Mouse (Mus musculus) kidney, adult 8-10 months (tissue): ENCODE measurements around the gene Ago1.

Source experiments
- DNase-seq, 2 experiments: peaks; one replicate each; pipeline ENCODE4 v3.0.0; 2022

The Ago1 gene

GRCm38 (mm10) chr4:126468285-126468901 is at the start of gene Ago1:
Gene Ago1 (minus strand): TSS chr4:126468583.
- peak; percentile 92 to 94 for DNase-seq

DNA sequence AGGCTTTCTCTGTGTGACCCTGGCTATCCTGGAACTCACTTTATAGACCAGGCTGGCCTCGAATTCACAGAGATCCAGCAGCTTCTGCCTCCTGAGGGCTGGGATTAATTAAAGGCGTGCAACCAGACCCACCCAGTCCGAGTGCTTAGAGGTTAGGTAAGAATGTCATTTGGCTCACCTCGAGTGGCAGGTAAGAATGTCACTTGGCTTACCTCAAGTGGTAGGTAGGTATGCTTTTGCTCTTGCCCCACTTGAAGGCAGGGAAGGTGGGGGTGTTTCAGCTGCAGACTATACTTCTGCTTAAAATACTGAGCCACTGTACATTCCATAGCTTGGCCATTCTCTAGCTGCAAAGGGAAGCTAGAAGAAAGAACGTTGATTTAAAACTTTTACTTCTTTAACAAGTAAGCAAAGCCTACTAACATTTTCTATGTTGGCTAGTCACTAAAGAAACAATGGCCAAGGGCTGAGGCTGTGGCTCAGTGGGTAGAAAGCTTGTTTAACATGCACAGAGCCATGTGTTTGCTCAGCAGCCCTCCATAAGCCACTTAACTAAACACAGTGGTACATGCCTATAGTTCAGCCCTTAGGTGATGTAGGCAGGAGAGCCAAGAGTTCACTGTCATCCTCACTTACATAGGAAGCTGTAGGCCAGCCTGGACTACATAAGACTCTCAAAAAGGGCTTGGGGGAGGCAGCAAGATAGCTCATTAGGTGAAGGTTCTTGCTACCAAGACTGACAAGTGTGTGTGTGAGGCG is 44.1 kb upstream of the Ago1 start:
- DNase-seq, result no peak

- DNase-seq, result no peak
Measured at GRCm38 (mm10) chr4:126511013-126511412, 42.6 kb upstream of the Ago1 start.

DNA sequence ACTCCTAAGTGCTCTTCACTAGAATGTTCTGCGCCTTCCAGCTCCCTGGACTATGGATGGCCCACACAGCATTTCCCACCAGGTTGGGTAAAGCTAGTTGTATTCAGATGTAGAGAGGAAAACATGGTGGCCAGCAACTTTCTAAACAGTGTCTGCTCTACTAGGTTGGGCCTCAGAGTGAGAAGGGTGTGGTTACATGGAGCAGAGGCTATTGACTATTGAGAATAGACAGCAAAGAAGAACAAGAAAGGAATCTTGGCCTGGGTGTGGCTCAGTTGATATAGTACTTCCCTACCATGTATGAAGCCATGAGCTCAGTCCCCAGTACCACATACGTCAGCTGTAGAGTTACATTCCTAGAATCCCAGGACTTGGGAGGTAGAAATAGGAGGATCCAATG is 40.7 kb upstream of the Ago1 start:
- no peak for DNase-seq

DNA sequence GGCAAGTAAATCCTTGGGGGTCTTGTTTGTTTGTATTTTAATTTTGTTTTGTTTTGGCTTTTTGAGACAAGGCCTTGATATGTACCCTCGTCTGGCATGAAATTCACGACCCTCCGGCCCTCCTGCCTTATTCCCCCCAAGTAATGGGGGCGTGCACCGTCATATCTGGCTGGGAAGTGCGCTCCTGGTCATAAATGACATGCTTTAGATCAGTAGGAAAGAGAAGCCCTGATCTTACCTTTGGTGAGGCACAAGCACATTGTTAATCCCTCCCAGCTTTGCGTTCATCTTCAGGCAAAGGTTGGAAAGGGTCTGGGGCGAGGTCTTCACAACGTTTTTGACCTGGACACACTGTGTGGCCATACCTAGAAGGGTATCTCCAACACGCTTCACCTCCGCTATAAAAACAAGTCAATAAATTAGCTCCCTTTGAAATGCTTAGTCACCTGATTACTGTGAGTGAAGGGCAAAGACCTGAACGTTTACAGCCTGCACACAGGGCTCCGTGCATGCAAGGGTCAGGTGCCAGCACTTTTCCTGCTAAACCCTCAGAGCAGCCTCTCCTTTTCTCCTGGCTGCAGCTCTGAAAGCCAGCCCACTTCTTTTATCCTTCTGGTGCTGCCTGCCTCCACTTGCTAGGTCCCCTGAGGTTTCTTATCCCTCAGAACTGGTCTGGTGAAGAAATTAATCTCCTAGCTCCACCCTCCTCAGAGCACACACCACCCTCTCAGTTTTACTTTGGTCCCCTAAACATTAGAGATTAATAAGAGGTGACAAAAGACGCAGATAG is 39.9 kb upstream of the Ago1 start:
- no peak for DNase-seq

- no peak for DNase-seq
Measured at GRCm38 (mm10) chr4:126502977-126503309, 34.6 kb upstream of the Ago1 start.

DNA sequence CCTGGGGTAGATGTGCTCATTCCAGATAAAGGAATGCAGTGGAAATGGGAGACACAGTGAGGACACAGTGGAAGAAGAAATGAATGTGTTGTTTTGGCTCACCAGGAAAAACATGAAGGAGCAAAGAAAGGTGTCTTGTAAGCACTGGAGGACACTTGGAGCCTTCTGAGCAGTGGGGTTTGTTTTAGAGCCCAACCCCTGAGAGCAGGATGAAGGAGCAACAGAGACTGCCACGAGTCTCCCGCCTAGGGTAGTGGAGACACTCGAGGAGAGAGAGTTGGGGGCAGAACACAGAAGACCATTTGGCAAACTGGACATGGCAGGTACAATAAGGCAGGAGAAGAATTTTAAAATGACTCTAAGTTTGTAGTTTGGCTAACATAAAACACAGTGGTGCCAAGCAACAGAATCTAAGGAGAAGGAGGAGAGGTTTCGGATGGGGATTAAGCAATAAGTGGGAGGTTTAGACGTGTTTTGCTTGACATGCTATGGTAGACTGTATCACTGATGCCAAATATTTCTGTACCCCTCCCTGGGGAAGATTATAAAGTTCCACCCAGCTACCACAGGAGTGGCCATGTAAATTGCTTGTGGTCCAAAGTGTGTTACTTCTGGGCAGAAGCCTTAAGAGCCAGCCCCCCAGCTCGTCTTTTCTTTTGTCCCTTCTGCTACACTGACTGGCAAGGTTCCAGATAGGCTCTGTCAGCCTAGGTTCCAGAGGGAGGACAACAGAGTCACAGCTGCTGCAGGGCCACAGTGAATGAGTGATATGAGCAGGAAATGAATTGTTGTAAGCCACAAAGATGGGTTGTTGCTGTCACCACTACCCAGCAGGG is 34.0 kb upstream of the Ago1 start:
- no peak for DNase-seq

DNA sequence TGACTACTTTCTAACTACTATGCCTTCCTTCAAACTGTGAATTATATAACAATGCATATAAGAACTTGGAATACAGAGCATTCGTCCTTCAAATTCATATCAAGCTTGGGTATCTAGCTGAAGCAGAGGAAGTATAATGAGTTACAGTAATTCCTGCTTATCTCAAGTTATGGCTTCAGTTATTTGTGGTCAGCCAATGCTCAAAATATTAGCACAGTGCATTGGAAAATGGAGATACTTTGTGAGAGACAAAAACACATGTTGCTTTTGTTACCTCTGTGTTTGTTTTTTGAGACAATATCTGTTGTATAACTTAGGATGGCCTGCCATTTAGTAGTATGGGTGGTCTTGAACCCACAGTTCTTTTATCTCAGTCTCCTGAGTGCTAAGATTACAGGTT is 30.2 kb upstream of the Ago1 start:
- no peak for DNase-seq

DNA sequence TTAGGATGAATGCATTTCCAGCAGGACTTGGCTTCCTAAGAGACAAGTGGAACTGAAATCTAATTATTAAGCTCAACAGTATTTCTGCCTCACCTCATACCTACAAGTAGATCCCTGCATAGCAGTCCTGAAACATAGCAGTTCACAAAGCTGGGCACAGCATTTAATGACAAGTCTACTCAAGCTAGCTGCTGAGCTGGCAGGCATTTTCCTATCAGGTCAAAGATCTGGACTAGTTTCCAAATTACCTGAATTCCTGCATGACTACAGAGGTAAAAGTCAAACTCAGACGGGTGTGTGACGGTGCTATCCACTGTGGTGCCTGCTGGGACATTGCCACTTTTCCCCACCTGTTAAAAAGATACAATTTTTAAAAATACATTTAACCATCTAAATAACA is 28.6 kb upstream of the Ago1 start:
- peak in 1 of 2 experiments; percentile 43 for DNase-seq

DNA sequence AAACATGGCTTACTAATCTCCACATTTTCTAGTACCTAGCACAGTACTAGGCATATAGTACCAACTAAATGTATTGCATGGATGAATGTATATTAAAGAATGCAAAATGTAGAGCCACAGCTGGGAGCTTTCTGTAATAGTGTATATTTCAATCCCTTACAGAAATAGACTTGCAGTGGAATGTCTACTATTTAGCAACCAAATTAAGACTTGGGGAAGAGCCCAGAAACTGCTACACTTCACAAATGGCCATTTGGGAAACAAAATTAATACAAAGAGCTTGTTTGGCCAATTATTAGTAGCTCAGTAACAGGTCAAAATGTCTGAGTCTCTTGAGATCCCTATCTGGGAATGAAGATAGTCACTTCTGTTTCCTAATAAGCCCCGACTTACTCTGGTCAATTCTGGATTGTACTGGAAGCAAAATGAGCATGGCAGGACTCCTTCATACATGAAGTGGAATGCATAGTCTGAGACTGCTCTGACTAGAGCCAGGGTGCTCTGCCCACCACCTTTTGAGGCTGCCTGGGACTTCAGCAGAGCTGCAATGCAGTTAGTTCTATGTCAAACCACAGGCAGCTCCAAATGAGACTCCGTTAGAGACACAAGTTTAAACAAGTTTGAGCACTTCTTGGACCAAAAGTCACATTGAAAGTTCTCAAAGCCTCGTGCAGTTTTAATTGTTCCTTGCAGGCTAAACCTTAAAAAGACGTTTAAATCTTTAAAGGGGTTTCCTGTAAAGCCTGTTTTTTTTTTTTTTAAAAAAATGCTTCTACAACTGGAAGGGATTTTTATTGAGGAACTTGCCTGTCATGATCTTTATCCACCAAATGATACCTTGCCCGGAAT is 27.8 kb upstream of the Ago1 start:
- no peak for DNase-seq

GRCm38 (mm10) chr4:126495453-126495852 is 27.1 kb upstream of the Ago1 start:
- DNase-seq, result no peak

- DNase-seq, result no peak
Measured at GRCm38 (mm10) chr4:126493416-126493815, 25.0 kb upstream of the Ago1 start.

DNA sequence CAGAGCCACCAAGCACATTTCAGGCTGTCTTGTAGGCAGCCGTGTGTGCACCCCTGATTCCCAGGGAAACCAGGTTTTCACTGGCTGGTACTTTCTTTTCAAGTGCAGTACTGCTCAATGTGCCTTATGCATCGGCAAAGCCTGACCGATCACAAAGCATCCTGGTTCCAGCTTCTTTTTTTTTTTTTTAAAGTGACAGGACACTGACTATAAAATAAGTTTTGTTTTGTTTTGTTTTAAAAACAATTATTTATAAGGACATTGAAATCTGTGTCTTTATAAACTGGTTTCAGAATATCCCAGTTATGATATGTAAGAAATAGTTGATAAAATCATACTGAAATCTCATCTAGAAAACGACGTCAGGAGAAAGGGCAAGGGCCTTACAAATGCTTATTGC is 23.6 kb upstream of the Ago1 start:
- no peak for DNase-seq

GRCm38 (mm10) chr4:126490726-126491125 is 22.3 kb upstream of the Ago1 start:
- no peak for DNase-seq

- DNase-seq, result no peak
Measured at GRCm38 (mm10) chr4:126489811-126490210, 21.4 kb upstream of the Ago1 start.

GRCm38 (mm10) chr4:126486217-126486616 is 17.8 kb upstream of the Ago1 start:
- DNase-seq, result no peak

DNA sequence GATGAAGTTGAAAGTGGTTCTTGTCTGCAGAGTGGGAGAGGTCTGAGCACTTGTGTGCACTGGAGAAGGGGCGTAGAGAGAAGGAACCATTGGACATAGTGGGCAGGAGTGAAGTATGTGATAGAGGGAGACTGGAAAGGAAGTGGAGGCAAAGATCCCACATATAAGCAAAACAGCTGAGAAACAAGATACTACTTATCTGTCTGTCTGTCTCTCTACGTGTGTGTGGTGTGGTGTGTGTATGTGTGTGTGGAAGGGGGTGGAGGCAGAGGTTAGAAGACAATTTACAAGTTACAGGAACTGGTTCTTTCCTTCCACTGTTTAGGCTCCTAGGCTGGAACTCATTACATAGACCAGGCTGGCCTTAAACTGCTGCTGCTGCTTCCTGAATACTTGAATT is 16.7 kb upstream of the Ago1 start:
- no peak for DNase-seq

GRCm38 (mm10) chr4:126483874-126484273 is 15.5 kb upstream of the Ago1 start:
- DNase-seq, result no peak

GRCm38 (mm10) chr4:126482951-126483350 is 14.6 kb upstream of the Ago1 start:
- DNase-seq, result no peak

DNA sequence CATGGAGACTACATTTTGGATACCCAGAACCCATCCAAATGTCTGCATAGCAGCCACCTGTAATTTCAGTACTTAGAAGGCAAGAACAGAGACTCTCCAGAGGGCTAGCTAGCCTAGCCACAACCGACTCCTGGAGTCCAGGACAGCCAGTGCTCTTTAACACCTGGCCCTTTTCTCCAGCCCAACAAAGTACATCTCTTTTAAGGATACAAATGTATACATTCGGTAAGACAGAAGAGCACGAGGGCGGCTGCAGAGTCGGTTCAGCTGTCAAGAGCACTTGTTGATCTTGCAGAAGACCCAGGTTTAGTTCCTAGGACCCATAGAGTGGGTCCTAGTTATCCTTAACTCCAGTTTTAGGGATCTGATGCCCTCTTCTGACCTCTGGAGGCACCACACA is 13.1 kb upstream of the Ago1 start:
- DNase-seq, result no peak

- DNase-seq, result no peak
Measured at GRCm38 (mm10) chr4:126480288-126480687, 11.9 kb upstream of the Ago1 start.

DNA sequence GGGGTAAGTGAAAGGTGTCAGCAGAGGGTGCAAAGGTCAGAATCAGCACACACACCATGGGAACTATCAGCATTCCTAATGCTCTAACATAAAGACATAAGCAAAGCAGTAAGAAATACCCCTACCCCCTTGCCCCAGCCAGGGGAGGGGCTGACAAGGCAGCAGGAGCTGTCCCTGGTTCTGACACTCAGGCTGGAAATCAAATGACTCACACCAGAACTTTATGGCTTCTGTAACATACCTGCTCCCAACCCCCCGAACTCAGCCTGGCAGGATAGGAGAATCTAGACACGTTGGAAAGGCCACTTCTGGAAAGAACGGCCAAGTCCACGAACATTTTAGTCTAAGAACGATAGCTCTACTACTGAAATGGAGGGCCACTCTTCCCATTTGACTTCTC is 4.6 kb upstream of the Ago1 start:
- no peak for DNase-seq
